ENCODE assay signal across 10 mouse cellular contexts in genomic region chrX:166773408-166773854, GRCm38 (mm10).
DNase-seq lines count a peak whose midpoint lies in the region; ATAC-seq and TF ChIP-seq lines count a peak whose summit lies in the region.
"Had no signal": no experiment of that assay in that cellular context is flagged by ENCODE, and none has a peak within 500 bp of the region (broad histone marks: within the 10 kb centered on the region; RNA-seq: fewer than 3 reads in every experiment).

No protein-coding gene starts in this region.

- DNase-seq in gastrocnemius, adult 2 months: peak; percentile 14
- no peak for DNase-seq in gastrocnemius, postnatal 36 days
- peak; percentile 49 for DNase-seq in embryonic facial prominence, embryonic 11.5 days (ENCODE audit: low spot score)
- peak; percentile 4 for DNase-seq in lung, postnatal 14 days
- no peak for DNase-seq in cerebellum, postnatal 25 days
- DNase-seq in cerebellum, adult 2 months: no peak
- DNase-seq: cerebellum, adult 11-12 months had no signal

- H3K4me3 ChIP-seq in gastrocnemius, adult 2 months: no peak overlapping the region
- H3K4me3 ChIP-seq in C2C12 (ENCODE audit: insufficient read depth, poor library complexity, severe bottlenecking): no peak overlapping the region
- H3K4me3 ChIP-seq in embryonic facial prominence, embryonic 11.5 days (ENCODE audit: low read depth, low read length): no peak overlapping the region
- no peak overlapping the region for H3K4me3 ChIP-seq in cerebellum, adult 2 months (replicated peaks; ENCODE audit: insufficient read depth, low read depth, low read length)
- H3K4me3 ChIP-seq: heart, embryonic 12.5 days had no signal

- TF ChIP-seq POLR2A in cerebellum, adult 2 months (IDR thresholded peaks at IDR 0.05; ENCODE audit: borderline replicate concordance, insufficient read depth, low read length): no peak

- TF ChIP-seq CTCF in gastrocnemius, adult 2 months (IDR thresholded peaks at IDR 0.05): no peak
- no peak for TF ChIP-seq CTCF in C2C12 (IDR thresholded peaks at IDR 0.05; ENCODE audit: control insufficient read depth, insufficient read depth, insufficient read length)
- no peak for TF ChIP-seq CTCF in cerebellum, adult 2 months (IDR thresholded peaks at IDR 0.05; ENCODE audit: borderline replicate concordance, insufficient read depth, low read depth, low read length)

- H3K9ac ChIP-seq in embryonic facial prominence, embryonic 11.5 days (replicated peaks; ENCODE audit: low read length): no peak overlapping the region
- H3K9ac ChIP-seq: heart, embryonic 12.5 days had no signal

- no peaks in the 10 kb centered on the region for H3K9me3 ChIP-seq in embryonic facial prominence, embryonic 11.5 days (replicated peaks; ENCODE audit: control insufficient read depth, low read length)
- H3K9me3 ChIP-seq: heart, embryonic 12.5 days had no signal

- ATAC-seq in embryonic facial prominence, embryonic 11.5 days (replicated peaks; ENCODE audit: insufficient number of reproducible peaks, low FRiP score, low TSS enrichment, low read depth): peak; percentile 44; the same call in 1 of the 2 replicates
- ATAC-seq in activated CD4-positive, CD25-positive, alpha-beta regulatory T cell, adult 4 months: no peak

- H3K27me3 ChIP-seq in C2C12 (ENCODE audit: control insufficient read depth, insufficient read depth, insufficient read length): no peaks in the 10 kb centered on the region
- no peaks in the 10 kb centered on the region; the same call in 1 of the 2 replicates for H3K27me3 ChIP-seq in embryonic facial prominence, embryonic 11.5 days (ENCODE audit: control insufficient read depth, insufficient read depth, low read length)
- H3K27me3 ChIP-seq in cerebellum, adult 2 months (ENCODE audit: control insufficient read depth, insufficient read depth, low read length): no peaks in the 10 kb centered on the region
- H3K27me3 ChIP-seq: heart, embryonic 12.5 days had no signal

- H3K27ac ChIP-seq in gastrocnemius, adult 2 months: no peak overlapping the region
- H3K27ac ChIP-seq in embryonic facial prominence, embryonic 11.5 days (replicated peaks; ENCODE audit: low read depth, low read length): no peak overlapping the region
- H3K27ac ChIP-seq in cerebellum, adult 2 months (ENCODE audit: insufficient read depth, low read length): no peak overlapping the region

- intact Hi-C loops in gastrocnemius, adult 2 months (cut with DNase I): no loop called here
- intact Hi-C loops in gastrocnemius, postnatal 36 days (cut with DNase I): no loop called here

- no peak overlapping the region for H3ac ChIP-seq in C2C12 (ENCODE audit: control insufficient read depth, insufficient read length, low read depth)

- no peaks in the 10 kb centered on the region for H3K79me3 ChIP-seq in C2C12 (ENCODE audit: low read depth)

- H3K36me3 ChIP-seq in C2C12 (ENCODE audit: control insufficient read depth, insufficient read depth): no peaks in the 10 kb centered on the region
- no peaks in the 10 kb centered on the region for H3K36me3 ChIP-seq in embryonic facial prominence, embryonic 11.5 days (replicated peaks; ENCODE audit: control insufficient read depth, insufficient read depth, low read depth, low read length)
- H3K36me3 ChIP-seq: heart, embryonic 12.5 days had no signal

- H3K4me2 ChIP-seq in embryonic facial prominence, embryonic 11.5 days (ENCODE audit: low read depth, low read length): no peak overlapping the region
- H3K4me2 ChIP-seq: heart, embryonic 12.5 days had no signal

- H3K4me1 ChIP-seq in embryonic facial prominence, embryonic 11.5 days (ENCODE audit: control insufficient read depth, insufficient read depth, low read length): no peaks in the 10 kb centered on the region
- no peaks in the 10 kb centered on the region for H3K4me1 ChIP-seq in cerebellum, adult 2 months (ENCODE audit: control insufficient read depth, insufficient read depth, low read length)
- H3K4me1 ChIP-seq: heart, embryonic 12.5 days had no signal

- no peaks in the 10 kb centered on the region for H3K79me2 ChIP-seq in C2C12 (ENCODE audit: control insufficient read depth, insufficient read depth)

- 5% methylated on average over 6 of the region's 6 CpGs for WGBS in embryonic facial prominence, embryonic 11.5 days
- WGBS in cerebellum, adult 2 months: 15% methylated on average over 6 of the region's 6 CpGs

TF ChIP-seq in C2C12, 6 proteins besides CTCF, POLR2A, EP300 and RAD21:
- peak; percentile 16 for TF ChIP-seq MAX (IDR thresholded peaks at IDR 0.05)
- TF ChIP-seq CEBPB (IDR thresholded peaks at IDR 0.05; ENCODE audit: low read depth): no peak
- peak; percentile 13 for TF ChIP-seq USF1 (IDR thresholded peaks at IDR 0.05; ENCODE audit: low read depth)

Comparison
In these comparisons a context has a peak if more than half of its experiments do, and no peak if none do; other contexts are left out.
1. DNase-seq: peak in gastrocnemius, adult 2 months (single experiment), embryonic facial prominence, embryonic 11.5 days (single experiment) and lung, postnatal 14 days (single experiment); none in gastrocnemius, postnatal 36 days (0 of 2), cerebellum, postnatal 25 days (0 of 2) and cerebellum, adult 2 months (0 of 2).